Mouse (Mus musculus) hindbrain, embryonic 16.5 days (tissue): ENCODE measurements around the gene Elp4. TPM values are rescaled to one million over a fixed set of nuclear protein-coding genes. Genes with fewer than 3 reads are reported as not detected.
A peak's percentile ranks its signal among the peaks of the same experiment; 100 is the strongest.

Experiments
- ATAC-seq: fragments of 200-750 bp; cut with Nextera tagmentation; 2 replicates; pipeline ENCODE4 v1.8.0; 2017; ENCODE audit warnings: moderate TSS enrichment, moderate library complexity
- H3K27ac ChIP-seq: fragments of 300-500 bp; sonication (generic); 2 replicates; pipeline ENCODE4 v1.5.1; 2014; ENCODE audit warnings: low read depth, mild to moderate bottlenecking, control low read depth, low read length, moderate library complexity
- H3K27me3 ChIP-seq: fragments of 300-500 bp; sonication (generic); replicated peaks from 2 replicates; pipeline ENCODE4 v1.6.1; 2014; ENCODE audit warnings: low read length; ENCODE audit not compliant: control insufficient read depth, insufficient read depth
- H3K36me3 ChIP-seq: fragments of 300-500 bp; sonication (generic); 2 replicates; pipeline ENCODE4 v1.6.1; 2014; ENCODE audit warnings: mild to moderate bottlenecking, low read length, moderate library complexity, mixed read lengths; ENCODE audit not compliant: control insufficient read depth, insufficient read depth
- H3K4me1 ChIP-seq: fragments of 300-500 bp; sonication (generic); 2 replicates; pipeline ENCODE4 v1.6.1; 2014; ENCODE audit warnings: low read depth, low read length; ENCODE audit not compliant: control insufficient read depth, insufficient read depth
- H3K4me2 ChIP-seq: fragments of 300-500 bp; sonication (generic); 2 replicates; pipeline ENCODE4 v1.6.1; 2014; ENCODE audit warnings: mild to moderate bottlenecking, low read length, control low read depth, moderate library complexity
- H3K4me3 ChIP-seq: fragments of 300-500 bp; sonication (generic); 2 replicates; pipeline ENCODE4 v1.5.1; 2014; ENCODE audit warnings: mild to moderate bottlenecking, low read length, control low read depth, moderate library complexity
- H3K9ac ChIP-seq: fragments of 300-500 bp; sonication (generic); 2 replicates; pipeline ENCODE4 v1.6.1; 2014; ENCODE audit warnings: low read depth, mild to moderate bottlenecking, control low read depth, low read length, moderate library complexity
- H3K9me3 ChIP-seq: fragments of 300-500 bp; sonication (generic); 2 replicates; pipeline ENCODE4 v1.6.1; 2014; ENCODE audit warnings: mild to moderate bottlenecking, low read length, moderate library complexity; ENCODE audit not compliant: control insufficient read depth
- WGBS: fragments of 180-500 bp; shearing (Covaris S2); extraction: QIAGEN DNeasy Blood & Tissue Kit; methylation state at CpG from one replicate; pipeline ENCODE4 v1.1.7; 2014; 5-methylcytosine and 5-hydroxymethylcytosine counted together
- polyA plus RNA-seq: library from polyadenylated mRNA; unstranded; fragments of >200 nt; fragmentation: Nextera tagmentation; extraction: Ambion mirVana; gene quantifications from 2 replicates; pipeline ENCODE4 v1.2.1, GENCODE M21; 2015

Elp4 gene
- polyA plus RNA-seq, 1 experiment from 2014 or later, result 42.2 TPM

DNA sequence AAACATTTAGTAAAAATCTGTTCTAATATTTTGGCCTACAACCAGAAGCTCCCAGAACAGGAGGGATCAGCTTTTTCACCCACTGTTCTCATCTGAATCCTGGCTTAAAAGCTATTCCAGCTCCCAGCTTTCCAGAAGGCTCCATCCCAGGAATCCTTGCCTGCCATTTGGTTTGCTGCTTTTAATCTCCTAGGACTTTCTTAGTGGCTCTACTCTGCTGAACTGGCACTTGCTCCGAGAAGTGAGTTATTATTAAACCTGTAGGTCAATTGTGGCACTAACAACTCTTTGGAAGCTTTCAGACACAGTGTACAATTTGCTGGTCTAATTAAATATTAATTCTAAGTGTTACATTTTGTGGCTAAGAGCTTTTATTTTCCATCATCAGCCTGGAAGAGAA lies 103.7 kb downstream of the Elp4 start:
- Histone ChIP-seq H3K27me3 (no peaks in the 10 kb centered on the region), H3K4me2 (no peak overlapping the region), H3K4me1 (no peaks in the 10 kb centered on the region), H3K36me3 (no peaks in the 10 kb centered on the region), H3K9ac (no peak overlapping the region), H3K4me3 (no peak overlapping the region), H3K9me3 (no peaks in the 10 kb centered on the region), H3K27ac (no peak overlapping the region)
- WGBS, result 37% methylated on average over 1 of the region's 1 CpGs
- ATAC-seq, result peak; percentile 47; the same call in 1 of the 2 replicates

GRCm38 (mm10) chr2:105799840-105800239 lies 104.5 kb downstream of the Elp4 start:
- Histone ChIP-seq H3K27me3 (no peaks in the 10 kb centered on the region), H3K9ac (no peak overlapping the region), H3K4me3 (no peak overlapping the region), H3K9me3 (no peaks in the 10 kb centered on the region), H3K36me3 (no peaks in the 10 kb centered on the region), H3K27ac (no peak overlapping the region), H3K4me1 (no peaks in the 10 kb centered on the region), H3K4me2 (no peak overlapping the region)
- 73% methylated on average over 2 of the region's 2 CpGs for WGBS
- no peak for ATAC-seq

DNA sequence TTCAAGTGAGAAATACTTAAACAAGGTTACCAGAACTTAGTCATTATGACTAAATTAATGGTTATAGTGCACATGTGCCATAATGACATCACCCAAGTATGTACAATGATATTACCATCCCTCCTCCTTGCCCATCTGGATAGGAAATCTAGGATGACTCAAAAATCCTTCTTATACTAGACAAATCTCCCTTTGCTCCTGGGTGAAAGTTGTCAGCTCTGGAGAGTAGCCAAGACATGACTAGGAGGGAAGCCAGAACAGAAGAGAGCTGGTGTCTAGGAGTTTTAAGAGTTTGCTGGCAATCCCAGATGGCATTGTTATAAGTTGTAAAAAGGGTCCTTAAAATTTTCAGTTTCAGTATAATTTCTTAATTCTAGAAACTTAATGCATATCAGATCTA lies 106.5 kb downstream of the Elp4 start:
- Histone ChIP-seq H3K4me2 (no peak overlapping the region), H3K4me1 (no peaks in the 10 kb centered on the region), H3K4me3 (no peak overlapping the region), H3K27ac (no peak overlapping the region), H3K9ac (no peak overlapping the region), H3K9me3 (no peaks in the 10 kb centered on the region), H3K27me3 (no peaks in the 10 kb centered on the region), H3K36me3 (no peaks in the 10 kb centered on the region)
- ATAC-seq, result no peak

DNA sequence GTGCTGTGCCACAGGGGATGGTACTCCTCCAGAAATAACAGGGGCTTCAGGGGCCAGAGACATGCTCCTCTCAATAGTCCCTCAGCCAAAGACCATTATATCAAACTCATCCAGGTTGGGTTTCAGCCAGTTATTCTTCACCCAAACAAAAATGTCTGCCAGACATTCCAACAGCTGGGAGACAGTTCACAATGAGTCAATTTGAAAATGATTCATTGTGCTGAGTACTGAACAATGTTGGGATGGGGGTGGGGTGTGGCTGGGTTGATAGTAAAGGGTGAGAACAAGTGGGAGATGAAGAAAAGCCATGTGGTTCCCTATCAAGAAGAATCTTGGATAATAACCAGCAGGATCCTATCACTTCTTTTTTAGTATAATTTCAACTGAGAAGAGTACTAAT lies 108.3 kb downstream of the Elp4 start:
- H3K4me1 ChIP-seq, result no peaks in the 10 kb centered on the region
- no peak overlapping the region for H3K4me2 ChIP-seq
- H3K36me3 ChIP-seq, result no peaks in the 10 kb centered on the region
- no peak overlapping the region for H3K9ac ChIP-seq
- H3K27ac ChIP-seq, result no peak overlapping the region
- no peaks in the 10 kb centered on the region for H3K9me3 ChIP-seq
- no peak overlapping the region for H3K4me3 ChIP-seq
- no peaks in the 10 kb centered on the region for H3K27me3 ChIP-seq
- ATAC-seq, result peak; percentile 55; the same call in 1 of the 2 replicates

DNA sequence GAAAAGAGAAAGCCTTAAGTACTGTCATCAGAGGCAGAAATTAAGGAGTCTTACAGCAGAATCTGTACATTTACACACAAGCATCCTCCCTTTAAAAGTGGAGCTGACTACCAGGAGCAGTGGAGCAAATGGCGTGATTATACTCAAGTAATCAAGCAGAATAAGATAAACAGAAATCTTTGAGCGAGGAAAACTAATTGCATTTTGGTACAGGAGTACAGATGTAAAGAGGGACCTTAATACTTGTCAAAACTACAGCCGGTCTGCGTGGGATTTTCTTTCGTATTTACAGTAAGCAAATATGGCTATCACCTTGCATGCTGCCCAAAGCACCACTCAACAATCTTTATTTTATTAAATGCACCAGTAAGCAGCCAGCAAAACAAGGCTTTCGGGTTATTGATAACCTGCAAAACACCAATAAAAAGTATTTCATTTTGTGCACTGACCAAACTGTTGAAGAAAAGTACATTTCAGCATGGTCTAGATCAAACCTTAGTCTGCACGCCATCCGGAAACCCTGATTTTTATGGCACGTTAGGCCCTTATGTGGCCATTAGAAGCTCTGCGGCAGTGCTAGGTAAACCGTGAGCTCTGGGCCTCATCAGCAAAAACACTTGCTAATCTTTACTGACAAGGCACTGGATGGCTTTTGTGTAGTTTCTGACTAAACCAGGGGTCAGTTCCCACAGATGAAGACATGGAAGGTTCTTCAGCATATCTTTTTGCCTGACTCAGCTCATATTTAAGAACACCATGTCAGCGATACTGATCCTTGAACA lies 111.8 kb downstream of the Elp4 start:
- Histone ChIP-seq H3K9me3 (no peaks in the 10 kb centered on the region), H3K27ac (no peak overlapping the region), H3K4me2 (no peak overlapping the region), H3K4me3 (no peak overlapping the region), H3K9ac (no peak overlapping the region), H3K36me3 (no peaks in the 10 kb centered on the region), H3K27me3 (no peaks in the 10 kb centered on the region), H3K4me1 (no peaks in the 10 kb centered on the region)
- ATAC-seq, result no peak
- 67% methylated on average over 12 of the region's 12 CpGs for WGBS

DNA sequence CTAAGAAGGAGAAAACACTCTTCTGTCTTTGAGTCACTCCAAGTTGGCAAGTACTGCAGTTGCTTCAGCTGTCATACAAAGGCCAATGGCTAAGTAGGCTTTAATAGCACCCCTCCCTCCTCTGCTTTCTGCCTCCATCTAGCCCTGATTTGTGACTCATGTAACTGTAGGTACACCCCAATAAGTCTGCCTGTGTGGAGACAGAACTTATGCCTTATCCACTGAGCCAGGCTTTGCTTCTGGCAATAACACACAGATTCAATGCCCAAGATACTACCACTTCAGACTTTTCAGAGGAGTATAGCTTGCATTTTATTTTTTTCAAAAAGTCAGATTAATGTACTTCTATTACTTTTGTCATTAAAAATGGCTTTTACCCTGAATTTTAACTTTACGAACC lies 114.4 kb downstream of the Elp4 start:
- no peak overlapping the region for H3K9ac ChIP-seq
- 93% methylated on average over 1 of the region's 1 CpGs for WGBS
- H3K4me2 ChIP-seq, result no peak overlapping the region
- H3K27me3 ChIP-seq, result no peaks in the 10 kb centered on the region
- H3K36me3 ChIP-seq, result no peaks in the 10 kb centered on the region
- H3K27ac ChIP-seq, result no peak overlapping the region
- H3K4me1 ChIP-seq, result no peaks in the 10 kb centered on the region
- ATAC-seq, result no peak
- H3K4me3 ChIP-seq, result no peak overlapping the region
- H3K9me3 ChIP-seq, result no peaks in the 10 kb centered on the region

DNA sequence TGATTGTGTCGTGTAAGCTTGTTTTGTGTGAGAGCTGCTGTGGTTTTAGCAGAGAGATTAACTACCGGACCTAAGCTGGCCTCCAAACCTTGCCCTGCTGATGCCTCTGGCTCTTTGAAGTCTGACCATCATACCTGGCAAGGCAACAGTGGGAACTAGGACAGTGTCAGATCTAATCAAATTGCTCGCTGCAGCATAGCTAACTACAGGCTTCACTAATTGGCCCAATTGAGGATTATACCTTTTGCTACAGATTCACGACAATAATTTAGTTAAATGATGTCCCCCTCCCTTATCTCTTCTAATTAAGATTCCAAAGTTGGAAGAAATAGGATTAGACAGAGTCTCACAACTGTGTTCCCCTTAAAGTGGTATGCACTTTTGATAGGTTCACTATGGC lies 116.6 kb downstream of the Elp4 start:
- Histone ChIP-seq H3K9ac (no peak overlapping the region), H3K27ac (no peak overlapping the region), H3K4me2 (no peak overlapping the region), H3K36me3 (no peaks in the 10 kb centered on the region), H3K4me1 (no peaks in the 10 kb centered on the region), H3K9me3 (no peaks in the 10 kb centered on the region), H3K27me3 (no peaks in the 10 kb centered on the region), H3K4me3 (no peak overlapping the region)
- 71% methylated on average over 4 of the region's 4 CpGs for WGBS
- 0 out of 2 replicates have a peak, but pooled peaks have one; percentile 27 for ATAC-seq

DNA sequence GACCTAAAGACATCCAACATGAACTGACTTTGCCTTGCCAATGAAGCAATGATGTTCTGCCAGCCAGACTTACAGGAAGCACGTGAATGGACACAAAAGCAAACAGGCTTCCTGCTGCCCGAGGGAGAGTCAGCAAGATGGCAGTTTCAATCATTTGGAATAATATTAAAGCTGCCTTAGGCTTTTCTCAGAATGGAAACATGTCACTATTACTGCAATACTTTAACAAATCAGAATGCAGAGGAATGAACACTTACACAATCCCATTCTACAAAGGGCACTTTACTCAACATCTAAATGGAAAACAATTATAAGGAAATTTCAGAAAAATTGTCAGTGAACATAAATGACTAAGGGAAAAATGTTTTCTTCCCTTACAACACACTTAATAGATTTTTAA lies 117.4 kb downstream of the Elp4 start:
- ATAC-seq, result no peak
- 18% methylated on average over 2 of the region's 2 CpGs for whole genome bisulfite sequencing
- H3K27ac ChIP-seq, result no peak overlapping the region
- H3K27me3 ChIP-seq, result no peaks in the 10 kb centered on the region
- H3K9me3 ChIP-seq, result no peaks in the 10 kb centered on the region
- H3K9ac ChIP-seq, result no peak overlapping the region
- no peaks in the 10 kb centered on the region for H3K36me3 ChIP-seq
- no peak overlapping the region for H3K4me2 ChIP-seq
- H3K4me1 ChIP-seq, result no peaks in the 10 kb centered on the region
- no peak overlapping the region for H3K4me3 ChIP-seq

DNA sequence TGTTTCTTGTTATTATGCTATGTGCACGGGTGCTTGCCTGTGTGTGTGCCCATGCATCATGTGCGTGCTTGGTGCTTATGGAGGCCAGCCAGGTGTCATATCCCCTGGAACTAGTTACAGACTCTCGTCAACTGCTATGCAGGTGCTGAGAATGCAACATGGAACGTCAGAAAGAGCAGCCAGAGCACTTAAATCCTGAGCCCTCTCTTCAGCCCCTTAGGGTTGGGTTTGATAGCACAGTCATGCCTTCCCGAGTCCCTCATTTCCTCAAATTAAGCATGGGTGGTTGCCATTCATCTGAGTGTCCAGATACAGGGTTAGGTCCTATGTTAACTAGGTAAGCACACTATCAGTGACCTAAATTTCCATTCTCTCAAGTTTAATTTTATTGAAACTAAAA lies 121.5 kb downstream of the Elp4 start:
- Histone ChIP-seq H3K27ac (no peak overlapping the region), H3K9ac (no peak overlapping the region), H3K36me3 (no peaks in the 10 kb centered on the region), H3K4me2 (no peak overlapping the region), H3K4me1 (no peaks in the 10 kb centered on the region), H3K9me3 (no peaks in the 10 kb centered on the region), H3K4me3 (no peak overlapping the region), H3K27me3 (no peaks in the 10 kb centered on the region)
- no peak for ATAC-seq
- 79% methylated on average over 5 of the region's 5 CpGs for WGBS
